Mouse (Mus musculus): Measurements from ENCODE around the gene Shprh.
"Not testable (repeated sequence)": the region's sequence is repeated elsewhere in the genome, so short reads cannot be mapped to it uniquely, and the experiment has no call there.

The Shprh gene

DNA sequence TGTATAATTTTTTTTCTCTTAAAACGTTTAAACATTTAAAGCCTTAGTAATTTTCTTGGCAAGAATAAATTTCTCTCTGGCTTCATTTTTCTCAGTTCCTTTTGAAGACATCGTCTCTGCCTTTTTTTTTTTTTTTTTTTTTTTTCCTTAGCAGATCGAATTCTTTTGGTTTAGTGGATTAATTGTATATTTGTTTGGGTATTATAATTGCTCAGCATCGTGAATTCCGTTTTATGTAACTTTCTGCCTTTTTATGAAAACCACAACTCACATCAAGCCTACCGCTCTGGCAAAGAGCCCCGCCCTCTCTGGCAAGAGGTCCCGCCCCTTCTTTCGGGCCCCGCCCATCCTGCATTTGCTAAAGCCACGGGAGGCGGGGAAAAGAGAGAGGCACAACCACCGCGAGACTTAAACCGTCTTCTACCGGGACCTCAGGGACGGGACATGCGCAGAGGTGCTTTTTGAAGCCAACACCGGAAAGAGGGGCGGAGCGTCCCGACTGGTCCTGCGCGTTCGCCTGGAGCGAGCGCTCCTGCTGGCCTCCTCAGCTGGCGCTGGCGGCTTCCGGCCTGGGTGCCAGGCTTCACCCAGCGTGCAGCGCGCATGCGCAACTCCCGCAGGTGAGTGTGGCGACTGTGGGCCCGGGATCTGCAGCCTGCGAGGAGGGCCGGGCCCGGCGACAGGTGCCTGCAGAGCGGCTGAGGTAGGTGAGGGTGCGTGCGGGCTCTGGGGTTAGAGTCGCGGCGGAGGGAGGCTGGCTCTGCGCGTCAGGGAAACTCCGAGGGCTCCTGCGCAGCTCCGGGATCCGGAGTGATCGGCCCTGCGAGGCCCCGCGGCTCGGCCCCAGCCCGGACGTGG is at the start of gene Shprh:
Gene Shprh, plus strand, starts transcription at position 544 of the 858 bp plus-strand sequence.
- peak; percentile 94 for DNase-seq (ENCODE audit: extremely low read depth, low read depth)

- no peak for DNase-seq (ENCODE audit: extremely low read depth, low read depth)
Observed at GRCm38 (mm10) chr10:11121781-11122180, 27.4 kb upstream of the Shprh start.

DNA sequence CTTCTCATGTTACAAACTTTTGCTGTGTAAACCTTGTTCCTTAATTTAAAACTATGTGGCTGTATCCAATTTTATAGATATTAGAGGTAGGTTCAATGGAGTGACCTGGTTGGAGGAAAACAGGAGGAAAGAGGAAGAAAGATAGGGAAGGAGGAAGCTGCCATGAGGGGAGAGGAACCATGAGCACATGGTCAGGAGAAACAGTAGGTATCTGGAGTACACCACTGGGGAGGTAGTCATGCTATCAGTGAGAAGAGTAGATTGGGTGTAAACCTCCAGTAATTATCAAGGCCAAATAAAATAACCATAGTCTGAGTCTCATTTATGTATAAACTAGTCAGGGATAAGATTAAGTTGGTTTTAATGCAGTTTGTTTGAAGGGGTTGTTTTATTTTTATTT is 3.6 kb upstream of the Shprh start:
- DNase-seq (ENCODE audit: extremely low read depth, low read depth): no peak

GRCm38 (mm10) chr10:11148446-11148845 is 781 bp upstream of the Shprh start:
- no peak for DNase-seq (ENCODE audit: extremely low read depth, low read depth)

DNA sequence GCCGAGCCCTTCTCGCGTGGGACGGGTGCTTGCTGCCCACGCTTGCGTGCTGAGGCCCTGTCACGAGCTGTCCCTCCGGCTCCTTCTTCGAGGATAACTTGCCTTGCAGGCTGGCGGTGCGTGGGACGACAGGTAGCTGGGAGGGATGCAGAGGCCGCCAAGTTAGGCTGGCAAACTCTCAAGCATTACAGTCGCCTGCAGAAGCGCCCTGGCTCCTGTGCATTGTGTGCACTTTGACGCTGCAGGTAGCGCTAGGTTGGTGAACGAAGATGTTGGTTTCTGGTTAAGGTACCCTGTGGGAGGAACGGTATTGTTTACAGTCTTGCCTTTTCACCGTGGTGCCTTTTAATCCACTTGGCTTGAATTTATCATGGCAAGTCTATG is 507 bp downstream of the Shprh start:
- DNase-seq (ENCODE audit: extremely low read depth, low read depth): no peak

- DNase-seq (ENCODE audit: extremely low read depth, low read depth): no peak
Observed at GRCm38 (mm10) chr10:11151644-11152043, 2.4 kb downstream of the Shprh start.

- no peak for DNase-seq (ENCODE audit: extremely low read depth, low read depth)
Observed at GRCm38 (mm10) chr10:11157039-11157438, 7.8 kb downstream of the Shprh start.

GRCm38 (mm10) chr10:11164537-11164936 is 15.3 kb downstream of the Shprh start:
- no peak for DNase-seq (ENCODE audit: extremely low read depth, low read depth)

- no peak for DNase-seq (ENCODE audit: extremely low read depth, low read depth)
Observed at GRCm38 (mm10) chr10:11170252-11170651, 21.0 kb downstream of the Shprh start.

GRCm38 (mm10) chr10:11171615-11172014 is 22.4 kb downstream of the Shprh start:
- no peak for DNase-seq (ENCODE audit: extremely low read depth, low read depth)

DNA sequence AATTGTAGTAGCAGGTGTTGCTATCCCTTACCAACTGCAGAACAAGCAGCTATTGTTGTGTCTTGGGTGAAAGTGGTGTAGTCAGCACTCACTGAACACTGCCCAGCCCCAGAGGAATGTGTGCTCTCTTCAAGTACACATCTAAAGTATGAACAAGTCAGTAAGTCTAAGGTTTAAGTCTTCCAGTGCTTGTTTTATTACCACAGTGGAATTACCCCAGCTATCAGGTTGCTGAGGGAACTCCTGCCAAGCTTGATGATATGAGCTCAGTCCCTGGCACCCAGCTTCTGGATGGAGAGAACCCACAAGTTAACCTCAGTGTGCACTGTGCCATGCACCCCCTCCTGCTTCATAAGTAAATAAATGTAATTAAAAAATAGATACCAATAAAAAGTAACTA is 23.3 kb downstream of the Shprh start:
- DNase-seq (ENCODE audit: extremely low read depth, low read depth): no peak

DNA sequence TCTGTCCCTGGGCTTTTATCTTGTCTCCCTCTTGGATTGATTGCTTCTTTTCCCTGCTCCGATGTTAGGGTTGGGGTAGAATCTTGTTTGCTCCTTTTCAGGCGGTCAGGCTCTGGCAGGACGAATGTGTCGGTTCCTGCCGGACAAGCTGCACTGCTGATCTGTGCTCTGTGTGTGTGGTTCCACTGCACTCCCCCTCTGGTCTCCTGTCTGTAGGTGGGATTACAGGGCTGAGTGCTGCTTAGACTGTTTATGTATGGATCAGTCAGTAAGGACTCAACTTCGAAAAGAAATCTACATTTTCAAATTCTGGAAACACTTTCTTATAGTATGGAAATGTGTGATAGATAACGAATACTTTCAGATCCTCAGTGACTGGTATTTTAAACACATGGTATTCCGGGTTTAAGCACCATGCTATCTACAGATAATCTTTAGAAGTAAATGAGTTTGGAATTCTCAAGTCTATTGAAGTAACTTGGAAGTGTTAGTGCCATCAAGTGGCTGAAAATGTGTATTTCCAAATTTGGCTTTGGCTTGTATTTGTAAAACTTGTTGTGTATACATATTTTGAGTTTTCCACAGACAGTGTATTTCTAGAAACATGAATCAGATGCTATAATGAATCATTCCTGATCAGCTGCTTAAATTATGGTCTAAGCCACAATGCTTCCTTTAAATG is 26.7 kb downstream of the Shprh start:
- DNase-seq (ENCODE audit: extremely low read depth, low read depth): no peak

DNA sequence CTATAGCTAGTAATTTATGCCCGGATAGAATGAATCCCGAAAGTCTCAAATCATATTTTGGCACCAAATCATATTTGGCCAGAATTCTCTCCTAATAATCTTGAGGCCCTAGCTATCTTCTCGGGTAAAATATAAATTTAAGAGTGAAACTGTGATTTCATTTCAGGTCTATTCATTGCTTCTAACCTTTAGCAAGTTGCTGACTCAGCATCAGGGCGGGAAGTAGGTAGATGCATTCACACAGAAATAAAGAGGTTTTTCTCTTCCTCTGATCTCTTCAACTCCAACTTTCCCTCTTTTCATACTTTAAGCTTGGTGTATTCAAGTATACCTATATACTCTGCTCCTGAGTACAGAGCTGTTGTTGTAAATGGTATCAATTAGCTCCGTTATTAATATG is 30.9 kb downstream of the Shprh start:
- no peak for DNase-seq (ENCODE audit: extremely low read depth, low read depth)

DNA sequence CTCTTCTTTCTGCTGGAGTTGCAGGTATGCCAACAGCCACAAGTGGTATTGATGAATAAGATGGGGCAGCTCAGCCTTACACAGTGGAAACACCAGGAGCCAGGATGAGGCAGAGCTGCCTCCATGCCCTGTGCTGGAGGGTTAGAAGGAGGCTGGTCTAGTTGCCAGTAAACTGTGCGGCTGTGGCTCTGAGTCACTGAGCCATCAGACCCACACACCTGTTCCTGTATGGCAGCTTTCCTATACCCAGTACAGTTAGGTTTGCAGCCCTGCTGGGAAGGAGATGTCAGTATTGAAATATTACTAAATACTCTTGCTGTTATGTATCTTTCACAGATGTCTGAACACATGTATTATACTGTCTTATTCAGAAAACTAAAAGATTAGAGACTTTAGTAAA is 48.1 kb downstream of the Shprh start:
- no peak for DNase-seq (ENCODE audit: extremely low read depth, low read depth)

DNA sequence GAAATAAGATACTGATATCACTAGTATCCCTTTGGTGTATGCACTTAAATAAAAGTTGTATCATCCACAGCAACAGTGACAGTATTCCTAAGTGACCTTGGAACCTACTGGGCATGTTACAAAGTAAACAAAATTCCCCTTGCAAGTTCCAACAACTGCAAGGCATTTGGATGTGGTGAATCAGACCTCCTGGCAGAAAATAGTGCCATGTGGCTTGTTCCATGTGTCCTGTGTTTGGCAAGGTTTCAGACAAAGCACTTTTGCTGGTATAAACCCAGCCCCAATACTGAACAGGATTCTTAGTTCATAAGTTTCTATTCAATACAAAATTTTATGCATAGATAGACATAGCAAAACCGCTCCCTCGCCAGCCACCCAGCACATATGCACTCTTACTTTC is 49.1 kb downstream of the Shprh start:
- DNase-seq (ENCODE audit: extremely low read depth, low read depth): no peak

- DNase-seq (ENCODE audit: extremely low read depth, low read depth): no peak
Observed at GRCm38 (mm10) chr10:11199980-11200379, 50.8 kb downstream of the Shprh start.

DNA sequence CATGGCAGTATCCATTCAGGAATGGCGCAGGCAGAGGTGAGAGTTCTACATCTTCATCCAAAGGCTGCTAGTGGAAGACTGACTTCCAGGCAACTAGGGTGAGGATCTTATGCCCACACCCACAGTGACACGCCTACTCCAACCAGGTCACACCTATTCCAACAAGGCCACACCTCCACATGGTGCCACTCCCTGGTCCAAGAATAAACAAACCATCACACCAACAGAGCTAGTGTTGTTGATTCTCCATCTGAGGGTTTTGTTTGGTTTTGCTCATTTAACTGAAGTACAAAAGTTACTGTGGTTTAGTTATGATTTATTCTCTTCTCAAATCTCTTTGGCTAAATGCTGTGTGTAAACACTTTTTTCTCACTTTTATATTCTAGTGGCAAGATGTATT is 56.7 kb downstream of the Shprh start:
- not testable (repeated sequence) for DNase-seq (ENCODE audit: extremely low read depth, low read depth)

DNA sequence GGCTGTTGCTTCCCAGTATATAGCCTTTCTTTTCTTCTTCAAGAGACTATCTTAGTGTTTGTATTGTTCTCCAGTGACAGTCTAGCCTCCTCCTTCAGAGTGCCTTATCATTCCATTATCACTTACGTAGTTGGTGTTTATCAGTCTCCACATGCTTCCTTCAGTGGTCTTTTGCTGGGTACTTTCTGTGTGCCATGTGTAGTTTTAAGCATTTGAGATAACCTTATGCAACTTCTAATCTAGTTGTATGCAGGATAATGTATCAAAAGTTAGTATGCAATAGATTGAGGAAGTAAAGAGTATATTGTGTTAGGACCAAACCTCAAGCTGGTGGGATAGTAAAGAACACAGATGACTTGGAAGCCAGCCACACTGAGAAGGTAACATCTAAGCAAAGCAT is 59.4 kb downstream of the Shprh start:
- peak; percentile 53 for DNase-seq (ENCODE audit: extremely low read depth, low read depth)

GRCm38 (mm10) chr10:11212003-11212402 is 62.8 kb downstream of the Shprh start:
- DNase-seq (ENCODE audit: extremely low read depth, low read depth): no peak

- no peak for DNase-seq (ENCODE audit: extremely low read depth, low read depth)
Observed at GRCm38 (mm10) chr10:11226442-11226841, 77.2 kb downstream of the Shprh start.

GRCm38 (mm10) chr10:11229545-11230178 is 80.4 kb downstream of the Shprh start:
- DNase-seq (ENCODE audit: extremely low read depth, low read depth): no peak

- DNase-seq (ENCODE audit: extremely low read depth, low read depth): no peak
Observed at GRCm38 (mm10) chr10:11233208-11233607, 84.0 kb downstream of the Shprh start.

All from MEL-GATA-1-ER (cell line).